Mouse (Mus musculus) kidney, adult 2 months (tissue): ENCODE data around the gene Polr2h. TPM values are rescaled to one million over a fixed set of nuclear protein-coding genes. Genes with fewer than 3 reads are reported as not detected.

Experiments
- DNase-seq: peaks from one replicate; pipeline ENCODE4 v3.0.0; 2021
- H3K27ac ChIP-seq: fragments of 200-500 bp; 2 replicates; pipeline ENCODE4 v1.5.1; 2012; ENCODE audit warnings: low read depth, low read length, control low read depth, inconsistent platforms; ENCODE audit not compliant: insufficient read depth
- H3K27me3 ChIP-seq: fragments of 200-500 bp; replicated peaks from 2 replicates; pipeline ENCODE4 v1.6.1; 2012; ENCODE audit warnings: mild to moderate bottlenecking, moderate library complexity, low read length, inconsistent platforms; ENCODE audit not compliant: control insufficient read depth, insufficient read depth
- H3K36me3 ChIP-seq: fragments of 200-500 bp; 2 replicates; pipeline ENCODE4 v1.6.1; 2012; ENCODE audit warnings: mild to moderate bottlenecking, moderate library complexity, low read length, inconsistent platforms; ENCODE audit not compliant: control insufficient read depth, insufficient read depth
- H3K4me1 ChIP-seq: fragments of 200-500 bp; 2 replicates; pipeline ENCODE4 v1.6.1; 2011; ENCODE audit warnings: low read length; ENCODE audit not compliant: control insufficient read depth, insufficient read depth
- H3K4me3 ChIP-seq: fragments of 200-500 bp; 2 replicates; pipeline ENCODE4 v1.5.1; 2011; ENCODE audit warnings: mild to moderate bottlenecking, low read depth, low read length, control low read depth; ENCODE audit not compliant: insufficient read depth
- CTCF ChIP-seq: fragments of 200-500 bp; conservative IDR thresholded peaks from 2 replicates; pipeline ENCODE4 v1.5.1; 2011; ENCODE audit warnings: low read depth, mild to moderate bottlenecking, control low read depth, low read length, moderate library complexity, mixed read lengths; ENCODE audit not compliant: insufficient read depth, insufficient read length
- POLR2A ChIP-seq: fragments of 200-500 bp; IDR thresholded peaks from one replicate; pipeline ENCODE4 v1.6.1; 2011; ENCODE audit warnings: low read depth, low read length, control low read depth
- WGBS: fragments of 180-500 bp; shearing (Covaris S2); methylation state at CpG from one replicate; pipeline ENCODE4 v1.1.7; 2018; 5-methylcytosine and 5-hydroxymethylcytosine counted together
- polyA plus RNA-seq: library from polyadenylated mRNA; depleted of rRNA; stranded (reverse); fragments of >200 nt; gene quantifications from 2 replicates; pipeline ENCODE4 v1.2.3, GENCODE M21; 2012

Polr2h gene
- polyA plus RNA-seq, 1 experiment = 22.4 TPM

DNA sequence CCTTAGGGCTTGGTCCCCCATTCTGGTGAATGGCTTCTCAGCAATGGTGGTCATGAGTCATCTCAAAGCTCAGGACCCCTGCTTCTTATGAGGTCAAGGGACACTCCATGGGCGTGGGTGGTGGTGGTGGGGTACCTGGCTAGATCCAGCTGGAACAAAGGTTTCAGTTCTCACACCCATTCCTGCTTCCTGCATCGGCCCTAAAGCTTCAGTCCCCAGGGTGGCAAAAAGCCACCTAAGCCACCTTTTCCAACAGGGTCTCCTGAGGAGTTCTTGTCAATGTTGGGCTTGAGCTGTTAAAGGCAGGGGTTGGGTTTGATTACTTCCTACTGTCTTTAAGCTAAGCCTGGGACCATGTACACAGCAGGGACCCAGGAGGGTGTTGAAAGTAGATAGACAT is 2.3 kb upstream of the Polr2h start:
- TF ChIP-seq POLR2A (no peak), CTCF (no peak)
- H3K27ac ChIP-seq = no peak overlapping the region
- peaks cover 6% of the 10 kb centered on the region; the same call in 1 of the 2 replicates for H3K4me1 ChIP-seq
- no peak for DNase-seq
- H3K27me3 ChIP-seq = no peaks in the 10 kb centered on the region
- peak overlapping the region; percentile 51; the same call in 1 of the 2 replicates for H3K4me3 ChIP-seq
- 68% methylated on average over 2 of the region's 2 CpGs for WGBS
- no peaks in the 10 kb centered on the region for H3K36me3 ChIP-seq

DNA sequence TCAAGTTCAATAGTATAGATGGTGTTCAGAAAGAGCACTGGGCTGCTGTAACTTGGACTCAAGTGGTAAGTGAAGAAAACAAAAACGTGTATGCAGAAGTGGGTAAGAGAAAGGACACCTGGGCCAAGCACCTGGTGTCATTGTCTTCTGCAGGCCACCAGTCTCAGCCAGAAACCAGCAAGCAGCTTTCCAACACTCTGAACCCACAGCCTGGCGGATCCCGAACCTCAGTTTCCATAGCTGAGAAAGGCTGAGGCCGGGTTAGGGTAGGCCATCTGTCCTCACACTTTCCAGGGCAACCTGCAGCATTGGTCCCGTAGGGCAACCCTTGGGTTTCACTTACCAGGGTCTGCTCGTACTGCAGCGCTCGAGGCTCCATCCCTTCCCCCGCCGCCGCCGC is 1.9 kb upstream of the Polr2h start:
- WGBS = 3% methylated on average over 12 of the region's 12 CpGs
- Histone ChIP-seq H3K36me3 (no peaks in the 10 kb centered on the region), H3K4me1 (peaks cover 6% of the 10 kb centered on the region; the same call in 1 of the 2 replicates), H3K4me3 (peak overlapping the region; percentile 51), H3K27me3 (no peaks in the 10 kb centered on the region), H3K27ac (peak overlapping the region; percentile 6; the same call in 1 of the 2 replicates)
- TF ChIP-seq CTCF = no peak
- no peak for TF ChIP-seq POLR2A
- no peak for DNase-seq

DNA sequence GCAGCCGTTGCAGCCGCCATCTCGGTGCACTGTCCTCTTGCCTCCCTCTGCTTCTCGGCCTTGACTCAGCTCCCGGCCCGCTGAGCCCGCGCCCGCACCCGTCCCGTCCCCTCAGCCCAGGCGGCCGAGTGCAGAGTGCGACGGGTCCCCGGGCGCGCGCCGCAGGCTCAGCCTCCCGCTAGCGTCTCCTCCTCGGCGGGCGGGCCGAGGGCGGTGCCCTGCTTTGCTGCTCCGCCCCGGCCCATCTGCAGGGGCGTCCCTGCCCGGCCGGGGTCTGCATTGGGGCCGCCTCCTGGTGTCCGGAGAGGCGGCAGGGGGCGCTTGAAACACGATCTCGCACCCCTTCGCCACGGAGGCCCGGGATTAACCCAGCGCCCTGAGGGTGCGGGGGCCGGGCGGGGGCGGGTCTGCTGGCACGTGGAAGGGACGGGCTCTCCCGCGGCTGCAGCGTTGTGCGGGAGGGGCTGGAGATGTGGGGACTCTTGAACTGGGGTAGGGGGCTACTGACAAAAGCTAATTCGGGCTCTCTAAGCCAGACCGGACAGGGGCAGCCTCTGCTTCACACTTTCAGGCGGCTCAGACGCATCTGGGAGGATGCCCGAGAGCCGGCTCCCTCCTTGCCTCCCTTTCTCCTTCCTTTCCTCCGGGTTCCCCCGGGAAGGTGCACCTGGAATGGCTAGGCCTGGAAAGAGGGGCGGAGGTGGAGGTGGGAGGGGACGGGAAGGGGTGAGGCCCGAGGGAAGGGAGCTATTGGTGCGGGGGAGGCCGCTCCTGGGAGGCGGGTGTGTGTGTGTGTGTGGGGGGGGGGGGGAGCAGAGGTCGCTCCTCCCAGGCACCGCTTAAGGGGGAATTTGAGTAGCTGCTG is 1.3 kb upstream of the Polr2h start:
- DNase-seq = peak; percentile 88
- Histone ChIP-seq H3K36me3 (no peaks in the 10 kb centered on the region), H3K27ac (peak overlapping the region; percentile 96), H3K27me3 (no peaks in the 10 kb centered on the region), H3K4me3 (peak overlapping the region; percentile 51), H3K4me1 (peaks cover 6% of the 10 kb centered on the region; the same call in 1 of the 2 replicates)
- under 1% methylated on average over 68 of the region's 68 CpGs for WGBS
- TF ChIP-seq POLR2A = no peak
- no peak for TF ChIP-seq CTCF

DNA sequence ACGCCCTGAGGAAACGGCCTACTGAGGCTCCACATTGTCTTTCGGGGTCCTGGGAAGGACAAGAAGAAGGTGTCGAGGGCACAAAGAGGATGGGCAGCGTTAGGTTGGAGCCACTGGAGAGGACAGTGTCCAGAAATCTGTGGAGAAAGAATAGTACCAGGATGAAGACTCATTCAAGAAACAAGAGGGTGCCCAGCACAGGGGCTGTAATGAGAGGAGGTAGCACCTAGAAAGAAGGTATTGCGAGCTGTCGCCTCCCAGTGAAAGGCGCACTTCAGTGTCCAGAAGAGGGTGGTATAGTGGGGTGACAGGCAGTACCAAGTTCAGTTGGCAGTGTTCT is 654 bp upstream of the Polr2h start:
- 0 out of 2 replicates have a peak, but pooled peaks have one; percentile 9 for TF ChIP-seq CTCF
- no peak for TF ChIP-seq POLR2A
- 2% methylated on average over 8 of the region's 8 CpGs for WGBS
- DNase-seq = no peak
- Histone ChIP-seq H3K27ac (peak overlapping the region; percentile 96), H3K27me3 (no peaks in the 10 kb centered on the region), H3K4me3 (peak overlapping the region; percentile 51), H3K4me1 (peaks cover 6% of the 10 kb centered on the region; the same call in 1 of the 2 replicates), H3K36me3 (no peaks in the 10 kb centered on the region)

DNA sequence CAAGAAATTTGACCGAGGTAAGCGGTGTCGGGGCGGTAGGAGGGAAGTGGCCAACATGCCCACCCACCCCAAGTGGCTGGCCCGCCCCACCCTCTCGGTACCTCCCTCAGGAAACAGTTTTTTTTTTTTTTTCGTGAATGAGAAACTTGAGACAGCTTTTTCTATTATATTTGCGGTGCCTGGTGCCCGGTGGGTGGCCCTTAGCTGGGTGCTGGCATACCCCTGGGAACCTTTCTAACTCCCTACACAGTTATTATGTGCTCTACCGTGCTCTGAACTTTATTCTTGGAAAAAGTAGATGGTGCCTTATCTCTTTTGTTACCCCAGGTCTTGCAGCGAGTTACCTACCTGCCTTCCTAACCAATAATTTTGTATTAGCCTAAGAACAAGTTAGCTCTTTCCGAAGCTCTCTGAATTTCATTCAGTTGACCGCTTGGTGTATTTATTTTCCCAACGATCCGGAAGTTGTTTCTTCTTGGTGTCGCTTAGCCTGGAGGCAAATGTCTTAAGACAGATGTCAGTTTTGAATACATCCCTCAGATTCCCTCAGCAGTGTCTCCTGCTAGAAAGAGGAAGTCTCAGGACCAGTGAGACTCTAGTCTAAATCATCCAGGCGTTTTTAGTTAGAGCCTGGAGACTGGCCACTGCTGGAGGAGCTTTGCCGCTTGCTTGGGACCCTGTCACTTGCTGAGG is 659 bp downstream of the Polr2h start:
- Histone ChIP-seq H3K4me1 (peaks cover 6% of the 10 kb centered on the region; the same call in 1 of the 2 replicates), H3K27me3 (no peaks in the 10 kb centered on the region), H3K36me3 (no peaks in the 10 kb centered on the region), H3K27ac (peak overlapping the region; percentile 83), H3K4me3 (peak overlapping the region; percentile 75)
- 1% methylated on average over 18 of the region's 18 CpGs for WGBS
- no peak for DNase-seq
- TF ChIP-seq POLR2A (no peak), CTCF (no peak)

DNA sequence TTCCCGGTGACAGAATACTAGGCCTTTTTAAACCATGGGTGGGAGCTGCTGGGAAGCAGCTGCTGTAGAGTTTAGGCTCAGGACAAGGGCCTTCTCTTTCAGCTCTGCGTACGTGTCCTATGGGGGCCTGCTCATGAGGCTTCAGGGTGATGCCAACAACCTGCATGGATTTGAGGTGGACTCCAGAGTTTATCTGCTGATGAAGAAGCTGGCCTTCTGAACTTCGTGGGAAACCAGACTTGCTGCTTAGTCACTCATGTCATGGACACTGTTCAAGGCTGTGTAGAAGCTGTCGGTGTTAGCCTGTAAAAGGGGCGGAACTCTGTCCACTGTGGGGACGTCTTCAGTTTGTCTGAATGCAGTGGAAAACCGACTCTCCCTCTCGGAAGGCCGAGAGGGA is 4.3 kb downstream of the Polr2h start:
- WGBS = 88% methylated on average over 10 of the region's 10 CpGs

DNA sequence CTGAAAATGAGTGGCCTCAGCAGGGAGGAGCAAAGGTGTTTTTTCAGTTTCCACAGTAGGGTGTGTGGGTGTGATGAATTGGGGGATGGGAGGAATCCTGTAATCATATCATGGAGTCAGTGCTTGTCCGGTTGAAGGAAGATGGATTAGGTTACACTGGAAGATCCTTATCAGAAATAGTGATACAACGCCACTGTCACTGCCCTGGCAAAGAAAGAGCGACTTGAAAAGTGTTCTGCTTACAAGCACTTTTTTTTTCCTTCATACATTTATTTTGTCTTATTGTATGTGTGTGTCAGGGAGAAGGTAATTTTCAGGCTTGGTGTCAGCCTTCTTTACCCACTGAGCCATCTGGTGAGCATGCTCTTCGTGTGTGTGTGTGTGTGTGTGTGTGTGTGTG is 5.3 kb downstream of the Polr2h start:
- DNase-seq = no peak

More for the DNA sequence above, 4.3 kb downstream of the Polr2h start:
- no peak for DNase-seq
- H3K4me3 ChIP-seq = no peak overlapping the region
- no peaks in the 10 kb centered on the region; the same call in 1 of the 2 replicates for H3K4me1 ChIP-seq
- no peak overlapping the region for H3K27ac ChIP-seq
- no peaks in the 10 kb centered on the region for H3K36me3 ChIP-seq
- no peaks in the 10 kb centered on the region for H3K27me3 ChIP-seq
- TF ChIP-seq POLR2A (no peak), CTCF (no peak)

More for the DNA sequence above, 5.3 kb downstream of the Polr2h start:
- no peaks in the 10 kb centered on the region for H3K27me3 ChIP-seq
- H3K36me3 ChIP-seq = no peaks in the 10 kb centered on the region
- H3K4me1 ChIP-seq = no peaks in the 10 kb centered on the region
- H3K27ac ChIP-seq = no peak overlapping the region
- no peak overlapping the region for H3K4me3 ChIP-seq
- 79% methylated on average over 4 of the region's 4 CpGs for WGBS
- TF ChIP-seq POLR2A (no peak), CTCF (no peak)
